Mouse (Mus musculus) kidney, adult 8-10 months (tissue): ENCODE results near the gene Fmnl1.

ENCODE experiments used
- DNase-seq, 2 experiments: peaks; one replicate each; pipeline ENCODE4 v3.0.0; 2022

Fmnl1 gene

GRCm38 (mm10) chr11:103170494-103171285 lies at the start of gene Fmnl1:
Fmnl1 (plus strand) TSS chr11:103171107.
- DNase-seq: peak in 1 of 2 experiments; percentile 50

- DNase-seq: peak; percentile 53 to 67
Measured at GRCm38 (mm10) chr11:103131701-103132575, 39.0 kb upstream of the Fmnl1 start, which contains the start of gene Hexim2. Hexim2 (plus strand) TSS chr11:103132429.

- DNase-seq: peak; percentile 100
Measured at GRCm38 (mm10) chr11:103132576-103133455, 38.1 kb upstream of the Fmnl1 start.

GRCm38 (mm10) chr11:103133456-103134185 lies 37.3 kb upstream of the Fmnl1 start:
- DNase-seq: no peak

- no peak for DNase-seq
Measured at GRCm38 (mm10) chr11:103134221-103134620, 36.7 kb upstream of the Fmnl1 start.

GRCm38 (mm10) chr11:103136039-103136577 lies 34.8 kb upstream of the Fmnl1 start:
- DNase-seq: no peak

GRCm38 (mm10) chr11:103139951-103140762 lies 30.8 kb upstream of the Fmnl1 start:
- no peak for DNase-seq

- DNase-seq: no peak
Measured at GRCm38 (mm10) chr11:103140763-103141100, 30.2 kb upstream of the Fmnl1 start.

- DNase-seq: peak; percentile 66 to 68
Measured at GRCm38 (mm10) chr11:103141101-103141943, 29.6 kb upstream of the Fmnl1 start.

- peak in 1 of 2 experiments; percentile 28 for DNase-seq
Measured at GRCm38 (mm10) chr11:103141944-103142255, 29.0 kb upstream of the Fmnl1 start.

GRCm38 (mm10) chr11:103142441-103143182 lies 28.3 kb upstream of the Fmnl1 start:
- peak; percentile 70 to 77 for DNase-seq

- no peak for DNase-seq
Measured at GRCm38 (mm10) chr11:103144309-103145285, 26.3 kb upstream of the Fmnl1 start.

GRCm38 (mm10) chr11:103146386-103146785 lies 24.5 kb upstream of the Fmnl1 start:
- no peak for DNase-seq

- DNase-seq: peak; percentile 71 to 87
Measured at GRCm38 (mm10) chr11:103147766-103148165, 23.1 kb upstream of the Fmnl1 start.

GRCm38 (mm10) chr11:103149771-103150170 lies 21.1 kb upstream of the Fmnl1 start:
- DNase-seq: no peak

- DNase-seq: peak; percentile 94 to 97
Measured at GRCm38 (mm10) chr11:103158621-103159478, 12.1 kb upstream of the Fmnl1 start.

GRCm38 (mm10) chr11:103160738-103161137 lies 10.2 kb upstream of the Fmnl1 start:
- no peak for DNase-seq
